Mouse (Mus musculus) layer of hippocampus, postnatal 25 days (tissue): ENCODE measurements around the gene Tbkbp1. TPM values are rescaled to one million over a fixed set of nuclear protein-coding genes. Genes with fewer than 3 reads are reported as not detected.

Experiments
- DNase-seq, 2 experiments: peaks; one replicate each; pipeline ENCODE4 v3.0.0; 2022; ENCODE audit warnings: mixed read lengths in 2 of 2, low spot score in 1 of 2; ENCODE audit errors: extremely low spot score in 1 of 2
- total RNA-seq, 2 experiments: library from RNA; stranded (reverse); gene quantifications; 2 replicates each; pipeline ENCODE4 v1.2.3; 2021

The Tbkbp1 gene
- total RNA-seq, 2 experiments from 2014 or later = 75.8 to 82.0 TPM

- DNase-seq = no peak
Observed at GRCm38 (mm10) chr11:97160341-97160740, 9.0 kb upstream of the Tbkbp1 start.

GRCm38 (mm10) chr11:97156999-97157398, 5.7 kb upstream of the Tbkbp1 start:
- DNase-seq = no peak

- no peak for DNase-seq
Observed at GRCm38 (mm10) chr11:97152662-97153287, 1.5 kb upstream of the Tbkbp1 start.

- DNase-seq = no peak
Observed at GRCm38 (mm10) chr11:97152023-97152426, 730 bp upstream of the Tbkbp1 start.

- DNase-seq = peak; percentile 53 to 55
Observed at GRCm38 (mm10) chr11:97150411-97151330, 624 bp downstream of the Tbkbp1 start.

- peak; percentile 41 to 51 for DNase-seq
Observed at GRCm38 (mm10) chr11:97149995-97150410, 1.3 kb downstream of the Tbkbp1 start.

- no peak for DNase-seq
Observed at GRCm38 (mm10) chr11:97149026-97149425, 2.3 kb downstream of the Tbkbp1 start.

GRCm38 (mm10) chr11:97148591-97148990, 2.7 kb downstream of the Tbkbp1 start:
- no peak for DNase-seq

- DNase-seq = no peak
Observed at GRCm38 (mm10) chr11:97147333-97147732, 4.0 kb downstream of the Tbkbp1 start.

- peak; percentile 76 to 92 for DNase-seq
Observed at GRCm38 (mm10) chr11:97146724-97147123, 4.6 kb downstream of the Tbkbp1 start.

- no peak for DNase-seq
Observed at GRCm38 (mm10) chr11:97145951-97146350, 5.3 kb downstream of the Tbkbp1 start.

- DNase-seq = no peak
Observed at GRCm38 (mm10) chr11:97145320-97145719, 6.0 kb downstream of the Tbkbp1 start.

- no peak for DNase-seq
Observed at GRCm38 (mm10) chr11:97143196-97143900, 7.9 kb downstream of the Tbkbp1 start.

GRCm38 (mm10) chr11:97142159-97142608, 9.1 kb downstream of the Tbkbp1 start:
- no peak for DNase-seq

GRCm38 (mm10) chr11:97140811-97141210, 10.5 kb downstream of the Tbkbp1 start:
- DNase-seq = no peak

GRCm38 (mm10) chr11:97139256-97139655, 12.0 kb downstream of the Tbkbp1 start:
- no peak for DNase-seq

- DNase-seq = no peak
Observed at GRCm38 (mm10) chr11:97138554-97139226, 12.6 kb downstream of the Tbkbp1 start.

GRCm38 (mm10) chr11:97133270-97133669, 18.0 kb downstream of the Tbkbp1 start:
- no peak for DNase-seq

- no peak for DNase-seq
Observed at GRCm38 (mm10) chr11:97132185-97132584, 19.1 kb downstream of the Tbkbp1 start.

GRCm38 (mm10) chr11:97131683-97132082, 19.6 kb downstream of the Tbkbp1 start:
- no peak for DNase-seq
